Mouse (Mus musculus) megakaryocyte-erythroid progenitor cell, adult 5-6 weeks (primary cell): ENCODE measurements around the gene Neb. TPM values are rescaled to one million over a fixed set of nuclear protein-coding genes. Genes with fewer than 3 reads are reported as not detected.
"Not testable (repeated sequence)": the region's sequence is repeated elsewhere in the genome, so short reads cannot be mapped to it uniquely, and the experiment has no call there.

Experiments
- ATAC-seq: replicated peaks from 2 replicates; pipeline ENCODE4 v1.8.0; 2016; ENCODE audit warnings: mild to moderate bottlenecking, inconsistent platforms; ENCODE audit not compliant: severe bottlenecking, poor library complexity, low FRiP score, low TSS enrichment
- total RNA-seq, 2 experiments: library from RNA; stranded (forward) in 1 of 2; stranded (reverse) in 1 of 2; fragments of 200-1000, 215-1000 nt in 1 of 2; fragments of >200 nt in 1 of 2; fragmentation: Nextera tagmentation in 1 of 2; gene quantifications; 2 replicates each; pipeline ENCODE4 v1.2.3; 2014 to 2017

The Neb gene
- total RNA-seq, 2 experiments from 2014 or later: 0.05 TPM; not detected in 1

DNA sequence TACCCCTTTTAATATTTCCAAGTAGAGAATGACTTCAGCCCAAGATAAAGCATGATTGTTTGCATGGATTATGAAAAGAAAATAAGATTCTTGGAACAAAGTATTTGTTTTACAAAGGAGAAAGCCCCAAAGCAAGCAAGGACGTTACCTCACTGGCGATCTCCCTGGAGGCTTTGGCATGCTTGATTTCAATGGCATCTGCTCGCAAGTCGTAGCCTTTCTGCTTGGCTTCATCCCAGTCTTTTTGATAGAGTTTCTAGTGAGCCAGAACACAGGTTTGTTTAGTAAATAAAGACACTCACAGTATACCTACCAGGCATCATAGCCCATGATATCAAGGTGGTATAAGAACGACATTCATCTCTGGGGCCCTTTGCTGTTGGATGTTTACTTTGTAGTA lies 153.9 kb downstream of the Neb start:
- no peak for ATAC-seq

DNA sequence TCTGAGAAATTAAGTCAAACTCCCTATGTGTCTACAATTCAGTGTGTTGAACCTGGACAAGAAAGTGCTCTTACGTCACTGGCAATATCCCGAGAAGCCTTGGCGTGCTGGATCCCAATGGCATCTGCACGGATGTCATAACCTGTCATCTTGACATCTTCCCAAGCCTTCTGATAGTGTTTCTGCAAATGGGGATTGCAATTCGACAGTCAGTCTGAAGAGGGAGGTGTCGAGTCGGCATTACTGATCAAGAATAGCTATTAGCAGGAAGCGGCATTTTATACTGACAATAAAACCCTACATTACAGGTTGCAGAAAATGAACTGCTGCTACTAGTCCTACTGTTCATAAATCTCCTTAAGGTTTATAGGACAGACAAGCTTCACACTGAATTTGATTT lies 158.2 kb downstream of the Neb start:
- ATAC-seq: peak; percentile 78

DNA sequence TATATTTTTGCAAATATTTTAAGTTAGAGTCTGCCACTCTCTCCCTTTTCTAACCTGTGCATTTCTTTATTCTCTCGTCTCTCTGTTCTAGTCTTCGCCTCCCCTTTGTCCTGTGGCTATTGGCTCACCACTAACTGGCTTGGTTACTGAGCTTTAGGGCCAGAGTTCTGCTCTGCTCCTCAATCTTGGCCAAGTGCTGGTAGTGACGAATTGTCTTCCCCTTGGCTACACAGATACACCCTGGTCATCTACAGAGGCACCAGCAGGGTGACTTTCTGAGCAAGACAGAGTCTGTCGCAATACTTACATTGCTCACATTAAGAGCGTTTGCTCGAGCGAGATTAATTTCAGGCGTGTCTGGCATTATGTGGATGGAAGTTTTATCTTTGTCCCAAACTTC lies 162.3 kb downstream of the Neb start:
- no peak for ATAC-seq

DNA sequence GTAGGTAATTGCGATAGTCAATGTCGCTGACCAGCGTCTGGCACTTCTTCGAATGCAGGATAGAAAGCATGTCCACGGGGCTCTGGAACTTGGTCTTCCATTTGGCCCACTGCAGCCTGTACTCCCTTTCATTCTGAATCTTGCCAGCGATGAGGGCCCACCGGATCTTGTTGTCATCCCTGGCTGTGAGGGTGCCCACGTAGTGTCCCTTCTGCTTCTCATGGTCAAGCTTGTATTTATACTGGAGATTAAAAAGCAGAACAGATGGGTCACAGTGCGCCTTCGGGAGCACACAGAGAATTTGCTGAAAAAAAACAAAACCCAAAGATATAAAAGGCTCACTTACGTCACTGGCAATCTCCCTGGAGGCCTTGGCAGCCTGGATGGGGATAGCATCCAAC lies 165.7 kb downstream of the Neb start:
- no peak for ATAC-seq

DNA sequence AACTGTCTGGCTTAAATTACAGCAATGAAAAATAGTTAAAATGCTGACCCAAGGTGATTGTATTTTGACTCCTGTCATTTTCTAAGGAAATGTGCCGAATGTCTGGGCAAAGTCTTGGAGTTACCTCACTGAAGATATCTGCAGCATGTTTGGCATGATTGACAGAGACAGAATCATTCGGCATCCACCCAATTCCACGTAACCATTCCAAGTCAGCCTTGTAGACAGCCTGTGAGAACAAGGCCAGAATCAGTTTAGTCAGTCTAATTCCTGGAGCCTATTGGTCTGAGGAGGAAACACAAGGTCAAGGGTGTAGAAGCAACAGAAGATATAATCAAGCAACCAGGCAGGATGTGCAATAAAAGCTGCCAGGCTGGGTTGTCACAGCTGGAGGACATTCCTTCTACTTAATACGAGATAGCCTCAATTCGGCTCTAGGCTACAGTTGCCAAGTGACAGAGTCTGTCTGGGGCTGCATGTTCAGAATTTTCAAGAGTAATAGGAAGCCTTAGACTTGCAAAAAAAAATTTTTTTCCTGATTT lies 166.8 kb downstream of the Neb start:
- ATAC-seq: no peak

DNA sequence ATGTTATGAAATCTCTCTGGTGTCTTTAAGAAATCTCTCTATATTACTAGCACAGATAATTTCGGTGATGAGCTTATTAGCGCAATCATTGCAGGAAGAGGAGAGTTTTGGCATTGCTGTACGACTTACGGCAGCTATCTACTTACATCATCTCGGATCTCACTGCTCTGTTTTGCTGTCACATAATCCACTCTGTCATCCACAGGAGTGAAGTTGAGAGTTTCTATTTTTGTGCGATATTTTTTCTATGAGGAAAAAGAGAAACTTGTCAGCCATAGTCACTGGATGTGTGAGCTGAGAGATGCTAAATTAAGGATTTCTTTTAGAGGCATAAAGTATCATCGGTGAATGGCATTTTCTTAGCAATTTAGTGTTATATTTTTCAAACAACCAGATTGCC lies 167.6 kb downstream of the Neb start:
- ATAC-seq: no peak

DNA sequence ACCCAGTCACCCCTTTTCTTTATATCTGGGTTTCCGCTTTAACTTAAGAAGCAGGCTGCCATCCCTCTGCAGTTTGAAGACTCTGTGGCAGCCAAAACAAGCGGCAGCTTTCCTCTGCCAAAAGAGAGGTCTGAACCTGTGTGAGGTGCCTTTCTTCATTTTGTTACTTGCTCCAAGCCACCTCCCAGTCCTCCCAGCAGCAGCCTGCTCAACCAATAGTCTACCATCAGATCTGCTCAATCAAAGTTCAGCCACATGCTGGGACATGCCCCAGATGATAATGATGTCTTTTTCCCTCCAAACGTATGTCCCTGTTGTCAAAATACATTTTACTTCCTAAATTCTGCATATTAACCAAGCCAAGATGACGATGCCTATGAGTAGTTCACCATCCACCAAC lies 173.3 kb downstream of the Neb start:
- ATAC-seq: no peak

DNA sequence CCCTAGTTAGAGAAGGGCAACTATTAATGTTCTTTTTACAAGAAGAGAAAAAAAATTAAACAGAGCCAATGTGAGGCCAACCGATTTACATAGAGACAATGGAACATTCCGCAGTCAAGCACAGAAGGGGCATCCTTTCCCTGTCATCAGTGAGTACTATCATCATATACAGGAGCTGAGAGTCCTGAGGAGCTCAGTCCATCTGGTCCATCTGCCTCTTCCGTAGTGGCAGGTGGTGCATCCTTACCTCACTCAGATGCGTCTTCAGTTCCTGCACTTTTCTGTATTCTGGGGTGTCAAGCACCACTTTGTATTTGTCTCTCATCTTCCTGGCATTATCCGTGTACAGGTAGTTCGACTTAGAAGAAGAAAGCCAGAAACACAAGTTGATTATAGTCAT lies 184.6 kb downstream of the Neb start:
- no peak for ATAC-seq

DNA sequence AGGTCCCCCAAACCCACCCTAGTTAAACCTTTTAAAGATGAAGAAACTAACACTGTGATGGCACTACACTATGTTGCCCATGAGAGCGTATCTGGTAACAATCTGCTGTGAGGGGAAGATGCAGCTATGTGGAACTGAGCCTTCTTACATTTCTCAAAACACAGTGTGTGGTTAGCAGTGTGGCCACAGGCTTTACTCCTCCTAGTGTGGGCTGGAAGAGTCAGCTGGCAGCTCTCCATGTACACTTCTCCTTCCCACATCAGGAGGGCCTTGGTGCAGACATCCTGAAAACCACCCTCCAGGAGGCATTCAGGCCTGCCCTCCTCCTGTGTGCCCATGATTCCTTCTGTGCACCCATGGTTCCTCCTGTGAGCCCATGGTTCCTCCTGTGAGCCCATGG lies 198.6 kb downstream of the Neb start:
- no peak for ATAC-seq

DNA sequence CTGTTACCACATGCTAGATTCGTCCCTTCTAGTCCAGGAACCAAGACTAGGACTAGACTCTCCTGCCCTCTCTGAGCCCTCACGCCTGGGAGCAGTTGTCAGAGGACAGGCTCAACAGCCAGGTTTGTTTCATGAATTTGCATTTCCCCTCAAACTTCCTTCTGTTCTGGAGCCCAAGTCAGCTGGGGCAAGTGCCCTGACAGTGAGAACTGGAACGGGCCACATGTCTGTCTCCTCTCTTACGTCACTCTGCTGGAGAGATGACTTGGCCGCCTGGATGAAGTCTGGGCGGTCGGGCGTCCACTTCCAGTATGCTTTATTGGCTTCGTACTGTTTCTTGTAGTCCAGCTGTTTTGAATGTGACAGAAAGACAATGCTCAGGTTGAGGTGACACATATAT lies 200.5 kb downstream of the Neb start:
- ATAC-seq: no peak

DNA sequence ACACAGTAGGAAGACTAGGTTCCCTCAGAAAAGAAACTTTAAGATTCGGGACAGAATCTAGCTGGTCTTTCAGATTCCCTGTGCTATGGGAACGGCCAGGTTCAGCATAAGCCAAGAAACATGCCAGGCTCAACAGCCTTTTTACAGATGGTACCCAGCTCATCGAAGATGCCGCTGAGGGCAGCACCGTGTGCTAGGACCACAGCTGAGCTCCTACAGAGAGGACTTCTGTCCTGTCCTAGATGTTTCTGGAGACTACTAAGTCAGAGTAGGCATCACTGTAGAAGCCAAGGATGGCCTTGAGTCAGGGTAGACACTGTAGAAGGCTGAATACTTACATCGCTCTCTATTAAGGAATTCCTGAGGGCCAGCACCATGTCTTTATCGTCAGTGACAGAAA lies 201.1 kb downstream of the Neb start:
- no peak for ATAC-seq

DNA sequence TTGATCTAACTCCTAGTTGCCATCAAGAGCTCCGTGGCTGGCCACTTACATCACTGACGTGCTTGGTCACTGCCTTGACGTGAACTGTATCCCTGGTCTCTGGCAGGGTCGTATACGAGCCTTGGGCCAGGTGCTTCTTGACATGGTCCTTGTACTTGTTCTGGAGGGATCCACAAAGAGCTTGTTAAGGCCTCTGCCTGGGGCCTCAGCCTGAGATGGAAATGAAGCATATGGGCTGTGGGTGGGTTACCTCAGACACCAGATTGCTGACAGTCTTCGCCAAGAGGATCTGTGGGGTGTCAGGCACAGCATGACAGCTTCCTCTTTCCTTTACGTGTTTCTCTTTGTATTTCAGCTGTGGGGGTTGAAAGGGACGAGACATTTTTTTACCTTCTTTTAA lies 201.7 kb downstream of the Neb start:
- ATAC-seq: no peak

DNA sequence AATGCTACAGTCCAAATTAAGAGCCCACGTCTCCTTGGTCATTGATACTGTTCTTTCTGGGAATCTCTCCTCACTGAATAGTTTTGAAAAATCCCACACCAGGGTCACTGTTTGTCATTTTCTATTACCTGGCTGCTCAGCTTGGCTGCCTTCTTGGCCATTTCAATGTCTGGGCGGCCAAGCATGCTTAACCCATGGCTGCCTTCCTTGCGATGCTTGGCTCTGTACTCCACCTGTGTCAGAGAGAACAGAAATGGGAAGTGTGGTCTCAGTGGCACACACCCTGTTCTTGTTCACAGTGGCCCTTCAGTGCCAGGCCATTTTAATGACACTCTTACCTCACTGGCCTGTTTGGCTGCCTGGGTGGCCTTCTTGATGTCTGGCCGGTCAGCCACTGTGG lies 203.3 kb downstream of the Neb start:
- no peak for ATAC-seq

DNA sequence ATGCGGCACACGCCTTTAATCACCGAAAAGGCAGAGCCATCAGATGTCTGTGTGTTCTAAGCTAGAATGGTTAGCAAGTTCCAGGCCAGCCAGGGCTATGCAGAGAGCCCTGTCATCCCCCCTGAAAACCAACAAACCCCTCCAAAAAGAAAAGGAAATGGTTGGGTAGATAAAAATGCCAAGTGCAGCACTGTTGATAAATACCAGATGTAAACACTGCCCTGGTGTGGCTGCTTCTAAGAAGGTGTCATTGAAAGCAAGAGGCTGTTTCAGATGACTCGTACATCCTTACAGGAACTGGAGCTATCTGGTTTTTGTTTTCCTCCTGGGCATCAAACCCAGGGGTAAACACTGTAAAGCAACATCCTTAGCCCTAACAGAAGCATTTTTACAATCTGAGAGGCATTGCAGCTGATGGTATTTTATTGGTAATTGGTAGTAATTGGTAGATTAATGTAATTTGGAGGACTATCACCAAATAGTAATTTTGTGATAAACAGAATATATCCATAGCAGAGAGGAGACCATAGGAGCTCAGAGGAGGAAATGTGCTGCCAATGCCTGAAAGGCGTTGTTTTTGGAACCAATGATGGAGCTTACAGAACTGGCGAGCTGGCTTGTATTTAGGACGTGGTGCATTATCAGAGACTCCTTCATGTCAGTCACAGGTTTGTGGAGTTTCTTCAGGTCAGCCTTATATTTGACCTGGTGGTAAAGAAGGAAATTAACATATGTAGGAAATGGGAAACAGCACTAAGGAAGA lies 208.8 kb downstream of the Neb start:
- ATAC-seq: peak; percentile 26; the same call in 1 of the 2 replicates

DNA sequence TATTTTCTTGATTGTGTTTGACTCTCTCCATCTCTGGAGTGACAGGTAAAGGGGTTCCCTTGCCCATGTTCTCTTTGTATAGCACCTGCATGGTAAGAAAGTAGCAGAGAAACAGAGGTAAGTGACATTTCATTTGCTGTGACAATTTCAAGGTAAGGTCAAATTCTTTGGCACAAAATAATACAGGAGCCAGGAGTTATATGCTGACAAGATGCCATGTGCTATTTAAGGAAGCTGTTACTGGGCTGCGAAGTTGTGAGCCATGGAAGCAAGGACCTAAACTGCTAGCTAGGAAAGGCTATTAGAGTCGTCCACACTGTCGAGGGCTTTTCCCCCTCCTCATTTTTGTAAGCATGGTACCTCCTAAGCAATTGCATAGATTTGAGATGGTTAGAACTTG lies 225.2 kb downstream of the Neb start:
- ATAC-seq: no peak

DNA sequence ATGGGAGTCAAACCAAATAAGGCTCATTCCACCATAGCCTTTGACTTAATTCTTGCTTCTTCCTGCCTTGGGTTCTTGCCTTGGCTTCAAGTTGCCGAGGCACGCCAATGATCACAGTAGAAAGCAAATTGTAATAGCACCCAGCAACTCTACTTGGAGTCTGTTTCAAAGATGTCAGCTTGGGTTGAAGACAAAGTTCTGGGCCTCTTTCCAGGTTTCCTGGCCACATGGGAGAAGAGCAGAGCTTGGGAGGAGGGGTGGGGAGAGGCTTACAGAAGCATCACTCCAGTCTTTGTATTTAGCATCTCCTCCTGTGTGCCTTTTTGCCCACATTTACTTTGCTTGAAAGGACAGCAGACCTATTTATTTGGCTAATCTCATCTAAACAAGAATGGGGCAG lies 244.9 kb downstream of the Neb start:
- ATAC-seq: no peak

DNA sequence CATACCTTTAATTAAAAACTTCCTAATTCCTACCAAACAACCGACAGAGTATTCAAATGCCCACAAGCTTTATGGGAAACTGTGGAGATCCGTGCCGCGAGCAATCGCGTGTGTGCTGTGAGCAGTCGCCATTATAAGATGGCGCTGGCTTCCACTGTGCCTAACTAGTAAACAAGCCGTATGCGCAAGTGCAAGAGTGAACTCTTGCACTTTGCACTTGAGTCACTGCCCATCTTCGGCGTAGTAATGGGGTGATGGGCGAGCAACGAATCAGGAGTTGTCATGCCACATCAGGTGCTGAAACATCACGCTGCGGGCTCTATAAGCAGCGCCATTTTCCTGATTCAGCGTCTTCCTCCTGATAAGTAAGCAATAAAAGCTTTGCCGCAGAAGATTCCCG lies 246.9 kb downstream of the Neb start:
- ATAC-seq: not testable (repeated sequence)

DNA sequence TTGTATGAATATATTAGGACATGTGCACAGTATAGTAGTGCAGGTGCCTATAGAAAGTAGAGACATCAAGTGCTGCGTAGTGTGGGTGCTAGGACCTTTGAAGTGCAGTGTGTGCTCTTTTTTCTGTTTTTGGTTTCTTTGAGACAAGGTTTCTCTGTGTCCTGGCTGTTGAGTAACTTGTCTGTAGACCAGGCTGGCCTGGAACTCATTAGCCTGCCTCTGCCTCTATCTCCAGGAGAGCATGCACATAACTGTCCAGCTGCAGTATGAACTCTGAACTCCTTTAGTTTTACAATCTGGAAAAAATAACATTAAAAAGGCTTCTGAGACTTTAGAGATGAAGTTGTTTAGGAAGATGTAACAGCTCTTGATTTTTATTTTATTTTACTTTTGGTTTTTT lies 264.2 kb downstream of the Neb start:
- no peak for ATAC-seq
